Mouse (Mus musculus): Measurements from ENCODE around the gene Cmklr1.

The Cmklr1 gene

GRCm38 (mm10) chr5:113650035-113650865 is at the start of gene Cmklr1:
Gene Cmklr1, minus strand, starts transcription at chr5:113650426.
- in situ Hi-C loops (cut with MboI, MseI) = no loop called here

GRCm38 (mm10) chr5:113694415-113694814 is 44.2 kb upstream of the Cmklr1 start:
- in situ Hi-C loops (cut with MboI, MseI) = no loop called here

GRCm38 (mm10) chr5:113694000-113694399 is 43.8 kb upstream of the Cmklr1 start:
- in situ Hi-C loops (cut with MboI, MseI) = no loop called here

GRCm38 (mm10) chr5:113693196-113693755 is 43.0 kb upstream of the Cmklr1 start:
- in situ Hi-C loops (cut with MboI, MseI) = no loop called here

- in situ Hi-C loops (cut with MboI, MseI) = no loop called here
These were observed 40.6 kb upstream of the Cmklr1 start for GRCm38 (mm10) chr5:113690866-113691265.

- in situ Hi-C loops (cut with MboI, MseI) = no loop called here
These were observed 39.9 kb upstream of the Cmklr1 start for GRCm38 (mm10) chr5:113690069-113690548.

- in situ Hi-C loops (cut with MboI, MseI) = no loop called here
These were observed 37.3 kb upstream of the Cmklr1 start for GRCm38 (mm10) chr5:113687514-113687913.

- in situ Hi-C loops (cut with MboI, MseI) = no loop called here
These were observed 35.2 kb upstream of the Cmklr1 start for GRCm38 (mm10) chr5:113685471-113685870.

GRCm38 (mm10) chr5:113683246-113683645 is 33.0 kb upstream of the Cmklr1 start:
- in situ Hi-C loops (cut with MboI, MseI) = no loop called here

GRCm38 (mm10) chr5:113682472-113682871 is 32.2 kb upstream of the Cmklr1 start:
- in situ Hi-C loops (cut with MboI, MseI) = no loop called here

- in situ Hi-C loops (cut with MboI, MseI) = no loop called here
These were observed 31.0 kb upstream of the Cmklr1 start for GRCm38 (mm10) chr5:113681219-113681618.

- in situ Hi-C loops (cut with MboI, MseI) = no loop called here
These were observed 29.3 kb upstream of the Cmklr1 start for GRCm38 (mm10) chr5:113679509-113679908.

- in situ Hi-C loops (cut with MboI, MseI) = no loop called here
These were observed 28.7 kb upstream of the Cmklr1 start for GRCm38 (mm10) chr5:113678743-113679452.

- in situ Hi-C loops (cut with MboI, MseI) = no loop called here
These were observed 27.3 kb upstream of the Cmklr1 start for GRCm38 (mm10) chr5:113677541-113677940.

- in situ Hi-C loops (cut with MboI, MseI) = no loop called here
These were observed 24.6 kb upstream of the Cmklr1 start for GRCm38 (mm10) chr5:113674851-113675250.

- in situ Hi-C loops (cut with MboI, MseI) = no loop called here
These were observed 22.2 kb upstream of the Cmklr1 start for GRCm38 (mm10) chr5:113672456-113672855.

GRCm38 (mm10) chr5:113670597-113670996 is 20.4 kb upstream of the Cmklr1 start:
- in situ Hi-C loops (cut with MboI, MseI) = no loop called here

GRCm38 (mm10) chr5:113670110-113670509 is 19.9 kb upstream of the Cmklr1 start:
- in situ Hi-C loops (cut with MboI, MseI) = no loop called here

- in situ Hi-C loops (cut with MboI, MseI) = no loop called here
These were observed 14.5 kb upstream of the Cmklr1 start for GRCm38 (mm10) chr5:113664629-113665195.

- in situ Hi-C loops (cut with MboI, MseI) = no loop called here
These were observed 13.9 kb upstream of the Cmklr1 start for GRCm38 (mm10) chr5:113664127-113664526.

GRCm38 (mm10) chr5:113660872-113661271 is 10.6 kb upstream of the Cmklr1 start:
- in situ Hi-C loops (cut with MboI, MseI) = no loop called here

GRCm38 (mm10) chr5:113654821-113655220 is 4.6 kb upstream of the Cmklr1 start:
- in situ Hi-C loops (cut with MboI, MseI) = no loop called here
